Mouse (Mus musculus) layer of hippocampus, postnatal 10 days (tissue): ENCODE data around the gene Egflam. TPM values are rescaled to one million over a fixed set of nuclear protein-coding genes. Genes with fewer than 3 reads are reported as not detected.

Experiments
- DNase-seq, 2 experiments: peaks; one replicate each; pipeline ENCODE4 v3.0.0; 2021; ENCODE audit warnings: low spot score in 2 of 2
- total RNA-seq, 2 experiments: library from RNA; stranded (reverse); gene quantifications; 2 replicates each; pipeline ENCODE4 v1.2.3; 2021

The Egflam gene
- total RNA-seq, 2 experiments from 2014 or later, result 7.6 to 7.7 TPM

DNA sequence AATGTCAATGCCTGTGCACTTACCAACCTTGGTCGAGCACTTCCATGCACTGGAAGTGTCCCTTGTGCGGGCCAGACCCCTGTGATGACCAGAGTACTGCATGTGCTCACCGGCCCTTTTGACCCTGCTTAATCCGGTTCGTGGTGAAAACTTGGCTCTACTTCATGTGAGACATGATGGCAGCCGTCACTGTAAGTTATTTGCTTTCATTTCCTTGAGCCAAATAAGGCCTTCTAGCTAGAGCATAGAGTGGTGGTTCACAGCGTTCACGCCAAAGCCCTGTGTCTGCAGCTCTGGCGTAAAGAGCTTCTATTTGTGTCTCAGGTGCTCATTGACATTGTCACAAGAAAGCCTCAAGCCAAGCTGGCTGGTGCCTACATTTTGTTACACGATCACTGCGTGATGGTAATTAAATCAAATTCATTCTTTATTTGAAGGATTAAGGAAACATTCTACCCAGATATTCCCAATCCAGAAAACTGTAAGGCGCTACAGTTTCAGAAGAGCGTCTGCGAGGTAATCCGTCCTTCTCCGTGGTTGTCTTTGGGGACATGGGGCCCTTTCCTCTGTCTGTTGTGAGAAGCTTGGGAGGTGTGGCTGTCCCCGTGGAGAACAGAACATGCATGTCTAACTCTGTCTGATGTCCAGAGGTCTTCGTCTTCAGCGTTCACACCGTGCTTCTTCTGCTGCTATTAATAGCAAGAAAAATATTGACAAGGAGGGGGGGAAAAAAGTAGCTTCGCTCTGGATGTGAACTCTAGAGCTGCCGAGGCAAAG, 208.3 kb downstream of the Egflam start:
- no peak for DNase-seq

DNA sequence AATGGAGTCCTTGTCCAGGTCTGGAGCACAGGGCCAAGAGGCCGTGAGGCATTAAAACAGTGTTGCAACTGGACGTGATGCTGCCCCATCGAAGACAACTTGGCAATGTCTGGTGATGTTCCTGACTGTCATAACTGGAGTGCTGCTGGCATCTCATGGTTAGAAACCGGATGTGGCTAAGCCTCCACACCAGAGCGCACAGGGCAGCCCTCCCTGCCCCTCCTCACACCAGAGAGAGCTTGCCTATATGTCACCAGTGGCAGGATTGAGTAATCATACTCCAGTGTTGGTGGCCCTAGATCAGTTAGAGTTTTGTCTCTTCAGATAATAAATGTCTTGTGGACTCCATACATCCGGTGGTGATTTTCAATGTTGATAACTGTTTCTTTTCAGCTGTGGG, 210.5 kb downstream of the Egflam start:
- no peak for DNase-seq

DNA sequence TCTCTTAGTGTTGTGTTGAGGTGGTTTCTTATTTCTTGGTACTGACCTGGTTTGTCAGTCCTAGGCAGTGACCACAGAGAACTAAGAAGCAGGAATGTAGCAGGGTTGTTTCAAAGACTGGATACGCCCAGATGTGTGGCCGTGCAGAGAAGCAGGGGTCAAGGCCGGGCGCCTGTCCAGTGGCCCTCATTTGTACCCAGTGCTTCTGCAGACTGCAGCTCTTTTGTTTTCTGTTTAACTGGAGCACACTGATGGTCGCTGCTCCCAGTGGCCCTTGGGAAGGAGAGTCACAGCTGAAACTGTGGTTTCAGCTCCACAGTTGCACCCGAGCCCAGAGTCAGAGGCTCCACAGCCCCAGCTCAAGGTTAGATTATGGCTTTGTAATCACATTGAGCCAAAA, 217.6 kb downstream of the Egflam start:
- DNase-seq, result no peak

DNA sequence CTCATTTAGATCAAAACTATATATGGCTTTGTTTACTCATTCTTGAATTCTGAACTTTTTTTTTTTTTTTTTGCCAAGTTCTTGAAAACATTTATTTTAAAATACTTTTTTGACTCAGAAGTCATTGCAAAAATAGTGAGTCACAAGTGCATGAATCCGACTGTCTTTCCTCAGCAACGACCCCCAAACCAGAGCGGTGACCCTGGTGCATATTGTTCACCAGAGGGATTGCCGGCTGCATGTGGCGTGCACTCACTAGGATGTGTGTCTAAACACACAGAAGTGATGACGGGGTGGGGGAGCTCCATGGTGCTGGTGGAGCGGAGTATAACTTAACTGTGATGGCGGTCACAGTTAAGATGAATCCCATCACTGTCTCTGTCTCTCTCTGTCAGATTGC, 224.4 kb downstream of the Egflam start:
- no peak for DNase-seq

DNA sequence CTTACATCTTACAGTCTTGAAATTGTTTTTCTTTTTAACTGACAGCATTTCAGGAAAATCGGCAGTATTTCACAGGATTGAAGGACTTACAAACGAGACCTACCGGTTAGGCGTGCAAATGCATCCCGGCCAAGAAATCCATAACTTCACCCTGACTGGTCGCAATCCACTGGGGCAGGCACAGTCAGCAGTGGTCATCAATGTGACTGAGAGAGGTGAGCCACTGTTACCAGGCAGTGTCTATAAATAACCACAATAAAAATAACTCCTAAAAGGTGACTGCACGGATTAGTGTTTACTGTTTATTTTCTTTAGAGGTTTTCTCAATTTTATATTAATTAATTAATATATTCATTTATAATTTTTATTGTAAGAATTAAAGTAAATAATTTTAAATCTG, 224.8 kb downstream of the Egflam start:
- no peak for DNase-seq

DNA sequence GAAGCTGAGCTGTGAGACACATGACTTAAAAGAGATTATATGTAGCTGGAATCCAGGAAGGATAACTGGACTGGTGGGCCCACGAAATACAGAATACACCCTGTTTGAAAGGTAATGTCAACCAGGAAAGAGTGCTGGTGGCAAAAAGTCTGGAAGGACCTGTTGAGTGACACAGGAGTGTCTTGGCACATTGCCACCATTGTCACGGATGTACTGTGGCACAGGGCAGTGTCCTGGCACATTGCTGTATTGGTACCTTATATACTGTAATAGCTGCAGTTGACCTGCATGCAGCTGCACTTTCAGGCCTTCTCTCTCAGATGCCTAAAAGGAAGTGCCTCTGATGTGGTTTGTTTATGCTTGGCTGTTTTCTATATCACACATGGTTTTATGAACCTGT, 225.3 kb downstream of the Egflam start:
- no peak for DNase-seq

DNA sequence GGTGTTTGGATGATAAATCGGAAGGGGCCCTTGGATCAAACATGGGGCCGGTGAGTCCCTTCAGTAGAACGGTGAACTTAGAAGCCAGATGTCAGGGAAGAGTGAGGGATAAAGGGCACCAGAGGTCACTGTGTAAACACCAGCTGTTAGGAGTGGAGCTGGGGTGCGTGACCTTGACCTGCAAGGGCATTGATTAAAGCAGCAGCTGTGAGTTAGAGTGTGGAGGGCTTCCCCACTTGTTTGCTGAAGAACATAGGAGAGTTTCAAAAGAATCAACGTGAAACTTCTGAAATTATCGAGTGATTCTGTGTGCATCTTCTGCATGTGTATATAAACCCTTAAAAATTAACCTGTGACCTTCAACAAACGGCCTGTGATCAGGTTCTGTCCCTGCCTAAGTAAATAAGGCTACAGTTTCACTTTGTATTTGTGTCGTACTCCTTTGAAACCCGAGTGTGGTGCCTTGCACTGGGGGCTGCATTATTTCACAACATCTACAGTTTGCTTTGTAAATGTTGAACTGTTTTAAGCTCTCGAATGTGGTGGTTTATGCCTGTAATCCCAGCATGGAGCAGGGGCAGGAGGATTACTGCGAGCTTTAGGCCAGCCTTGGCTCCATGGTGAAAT, 230.2 kb downstream of the Egflam start:
- no peak for DNase-seq

DNA sequence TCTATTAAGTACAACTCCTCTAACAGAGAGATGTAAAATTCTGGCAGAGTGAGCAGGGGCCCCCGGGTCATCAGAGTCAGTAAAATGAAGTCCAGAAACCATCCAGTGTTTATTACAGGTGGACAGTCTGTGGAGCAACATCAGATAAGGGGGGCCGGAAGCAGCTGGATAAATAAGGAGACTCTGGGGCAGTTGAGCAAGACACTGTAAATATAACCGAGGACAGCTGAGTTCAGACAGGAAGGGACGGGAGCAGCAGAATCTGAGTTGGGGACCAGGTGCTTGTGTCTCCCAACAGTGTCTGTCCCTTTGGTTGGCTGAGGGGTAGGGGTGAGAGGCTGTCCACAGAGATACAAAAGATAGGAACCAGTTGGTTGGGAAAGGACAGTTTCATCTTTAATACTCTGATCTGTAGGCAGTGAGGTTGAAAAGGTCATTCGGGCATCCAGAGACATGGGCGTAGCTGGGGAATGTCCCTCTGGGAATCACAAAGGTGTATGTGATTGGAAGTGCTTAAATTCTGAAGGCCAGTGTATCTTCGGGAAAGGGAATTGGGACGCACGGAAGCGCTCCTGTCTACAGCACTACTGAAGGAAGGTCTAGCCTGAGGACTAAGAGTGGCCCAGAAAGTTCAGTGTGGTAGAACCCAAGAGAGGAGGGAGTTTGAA, 230.8 kb downstream of the Egflam start:
- no peak for DNase-seq

DNA sequence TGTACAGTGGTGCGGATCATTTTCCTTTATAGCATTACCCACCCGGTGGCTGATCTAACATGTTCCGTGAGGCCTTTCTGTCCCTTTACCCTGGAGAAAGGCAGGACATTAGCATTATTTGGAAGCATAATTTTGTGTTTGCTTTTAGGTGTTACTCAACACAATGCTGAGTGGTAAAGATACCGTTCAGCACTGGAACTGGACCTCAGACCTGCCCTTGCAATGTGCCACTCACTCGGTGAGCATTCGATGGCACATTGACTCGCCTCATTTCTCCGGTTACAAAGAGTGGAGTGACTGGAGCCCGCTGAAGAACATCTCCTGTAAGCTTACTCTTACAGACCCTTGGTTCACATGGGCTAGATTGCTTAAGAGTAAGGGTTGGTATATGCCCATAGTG, 231.5 kb downstream of the Egflam start:
- DNase-seq, result no peak

DNA sequence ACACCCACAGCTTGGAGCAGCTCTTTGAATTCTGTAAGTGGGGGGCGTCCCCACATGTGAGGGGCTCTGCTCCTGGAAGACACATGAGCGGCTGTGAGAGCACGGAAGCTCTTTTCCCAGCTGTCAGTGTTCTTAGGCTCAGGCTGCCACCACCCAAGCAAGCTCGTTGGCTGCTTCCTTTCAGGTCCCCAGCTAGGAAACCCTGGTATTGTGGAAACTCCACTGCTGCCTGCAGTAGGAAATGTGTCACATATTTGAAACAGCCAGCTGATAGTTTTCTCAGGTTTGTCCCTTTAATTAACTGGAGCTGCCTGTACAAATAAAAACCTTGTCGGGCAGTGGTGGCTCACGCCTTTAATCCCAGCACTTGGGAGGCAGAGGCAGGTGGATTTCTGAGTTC, 234.3 kb downstream of the Egflam start:
- no peak for DNase-seq

DNA sequence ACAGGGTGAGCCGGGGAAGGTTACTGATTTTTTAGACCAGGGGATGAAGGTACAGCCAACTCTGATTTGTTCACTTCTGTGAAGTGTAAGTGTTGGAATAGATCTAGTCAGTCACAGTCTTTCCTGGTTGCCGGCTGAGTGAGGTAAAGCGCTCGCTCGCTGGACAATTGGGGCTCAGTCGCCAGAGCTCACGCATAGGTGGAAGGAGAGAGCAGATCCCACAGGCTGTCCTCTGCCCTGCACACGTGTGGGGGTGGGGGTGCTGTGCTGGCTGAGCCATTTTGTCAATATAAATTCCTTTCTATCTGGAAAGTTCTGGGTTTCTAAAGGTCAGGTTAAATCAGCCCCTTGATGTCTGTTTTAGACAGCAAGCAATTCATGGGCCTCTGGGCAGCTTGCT, 237.9 kb downstream of the Egflam start:
- no peak for DNase-seq

DNA sequence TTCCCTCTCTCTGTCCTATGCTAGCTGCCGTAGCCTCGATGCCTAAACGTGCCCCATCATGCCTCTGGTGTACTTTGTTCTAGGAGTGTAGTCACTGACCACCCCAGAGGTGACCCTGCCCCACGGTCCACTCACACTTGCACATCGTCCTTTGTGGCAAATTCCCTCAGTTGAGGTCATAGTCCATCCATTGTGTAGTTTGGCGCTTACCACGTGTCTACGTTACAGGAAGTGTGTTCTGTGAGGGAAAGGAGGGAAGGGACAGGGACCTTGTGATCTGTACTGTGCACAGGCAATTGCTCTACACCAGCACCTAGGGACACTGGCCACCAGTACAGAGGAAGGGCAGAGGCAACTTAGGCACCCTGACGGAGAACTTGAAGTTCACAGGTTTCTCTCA, 238.3 kb downstream of the Egflam start:
- no peak for DNase-seq

DNA sequence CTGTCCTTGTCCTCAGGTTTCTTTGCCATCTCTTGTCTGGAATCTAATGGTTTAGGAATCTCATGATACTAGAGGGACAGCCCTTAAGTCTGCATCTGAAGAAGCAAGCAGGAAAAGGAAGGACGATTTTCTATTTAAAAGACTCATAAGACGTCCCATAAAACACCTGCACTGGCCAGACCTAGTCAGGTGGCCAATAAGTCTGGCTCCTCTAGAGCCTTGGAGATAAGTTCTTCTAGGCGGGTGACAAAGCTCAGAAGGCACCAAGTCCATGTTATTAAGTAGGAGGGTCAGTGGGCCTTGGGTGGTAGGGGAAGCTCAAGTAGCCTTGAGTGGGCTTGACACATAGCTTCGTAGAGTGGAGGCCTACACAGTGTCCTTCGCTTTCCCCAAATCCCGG, 240.5 kb downstream of the Egflam start:
- DNase-seq, result no peak
